Mouse (Mus musculus): ENCODE measurements at regions not wholly inside any gene's neighbourhood (a gene's known extent, or its start where the extent isn't known, plus 50 kb on each side); places are given as distances from the start of the nearest gene placed in this dataset.

DNA sequence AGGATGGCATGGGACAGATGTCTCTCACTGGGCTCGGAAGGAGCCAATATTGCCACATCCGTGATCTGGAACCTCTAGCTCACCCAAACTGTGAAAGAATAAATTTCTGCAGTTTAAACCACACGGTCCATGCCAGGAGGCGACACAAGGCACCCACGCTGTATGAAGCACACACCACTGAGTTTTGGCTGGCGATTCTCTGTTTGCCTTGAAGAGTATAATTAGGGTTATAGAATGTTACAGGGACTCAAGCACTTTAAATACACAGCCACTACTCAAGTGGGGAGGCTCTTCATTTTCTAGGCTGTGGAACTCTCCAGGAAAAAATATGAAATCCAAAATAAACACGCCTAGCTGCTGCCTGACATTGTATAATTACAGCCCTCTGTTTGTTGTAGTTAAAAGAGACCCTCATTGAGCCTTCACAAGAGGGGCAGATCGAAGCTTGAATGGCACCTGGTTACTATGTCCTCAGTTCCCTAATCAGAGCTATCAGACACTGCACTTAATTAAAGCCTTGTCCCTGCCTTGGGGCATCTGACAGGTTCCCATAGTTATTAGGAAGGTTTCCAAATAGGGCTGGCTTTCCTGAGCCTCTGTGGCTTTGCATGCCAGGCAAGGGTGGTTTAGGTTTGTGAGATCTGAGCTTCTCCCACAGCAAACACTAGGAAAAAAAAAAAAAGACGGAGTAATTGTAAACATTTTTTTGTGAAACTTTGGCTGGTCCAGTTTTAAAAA is 53.8 kb upstream of the Palm2 start:
- TF ChIP-seq CTCF (IDR thresholded peaks at IDR 0.05; ENCODE audit: low read depth) (no peak), EP300 (IDR thresholded peaks at IDR 0.05; ENCODE audit: low read depth) (no peak)

All from heart, postnatal 0 days (tissue).